Mouse (Mus musculus): ENCODE results near the gene Cmip.

Gene Cmip

GRCm38 (mm10) chr8:117376997-117377396, 120.1 kb downstream of the Cmip start:
- DNase-seq (ENCODE audit: low spot score) = no peak

- DNase-seq (ENCODE audit: low spot score) = no peak
Measured at GRCm38 (mm10) chr8:117378625-117379024, 121.8 kb downstream of the Cmip start.

GRCm38 (mm10) chr8:117379131-117379530, 122.3 kb downstream of the Cmip start:
- no peak for DNase-seq (ENCODE audit: low spot score)

- DNase-seq (ENCODE audit: low spot score) = no peak
Measured at GRCm38 (mm10) chr8:117380796-117381195, 123.9 kb downstream of the Cmip start.

- no peak for DNase-seq (ENCODE audit: low spot score)
Measured at GRCm38 (mm10) chr8:117386142-117386541, 129.3 kb downstream of the Cmip start.

GRCm38 (mm10) chr8:117387642-117388041, 130.8 kb downstream of the Cmip start:
- no peak for DNase-seq (ENCODE audit: low spot score)

GRCm38 (mm10) chr8:117388370-117388769, 131.5 kb downstream of the Cmip start:
- DNase-seq (ENCODE audit: low spot score) = no peak

GRCm38 (mm10) chr8:117393853-117394252, 137.0 kb downstream of the Cmip start:
- no peak for DNase-seq (ENCODE audit: low spot score)

- no peak for DNase-seq (ENCODE audit: low spot score)
Measured at GRCm38 (mm10) chr8:117395055-117395454, 138.2 kb downstream of the Cmip start.

GRCm38 (mm10) chr8:117396884-117397283, 140.0 kb downstream of the Cmip start:
- no peak for DNase-seq (ENCODE audit: low spot score)

GRCm38 (mm10) chr8:117397751-117398150, 140.9 kb downstream of the Cmip start:
- no peak for DNase-seq (ENCODE audit: low spot score)

GRCm38 (mm10) chr8:117399229-117399628, 142.4 kb downstream of the Cmip start:
- no peak for DNase-seq (ENCODE audit: low spot score)

- no peak for DNase-seq (ENCODE audit: low spot score)
Measured at GRCm38 (mm10) chr8:117400820-117401219, 144.0 kb downstream of the Cmip start.

- DNase-seq (ENCODE audit: low spot score) = no peak
Measured at GRCm38 (mm10) chr8:117401880-117402279, 145.0 kb downstream of the Cmip start.

- DNase-seq (ENCODE audit: low spot score) = no peak
Measured at GRCm38 (mm10) chr8:117402911-117403704, 146.2 kb downstream of the Cmip start.

GRCm38 (mm10) chr8:117403705-117404476, 147.0 kb downstream of the Cmip start:
- no peak for DNase-seq (ENCODE audit: low spot score)

- no peak for DNase-seq (ENCODE audit: low spot score)
Measured at GRCm38 (mm10) chr8:117406081-117406480, 149.2 kb downstream of the Cmip start.

GRCm38 (mm10) chr8:117408634-117409033, 151.8 kb downstream of the Cmip start:
- no peak for DNase-seq (ENCODE audit: low spot score)

GRCm38 (mm10) chr8:117409056-117409455, 152.2 kb downstream of the Cmip start:
- no peak for DNase-seq (ENCODE audit: low spot score)

GRCm38 (mm10) chr8:117410391-117410790, 153.5 kb downstream of the Cmip start:
- DNase-seq (ENCODE audit: low spot score) = no peak

GRCm38 (mm10) chr8:117410901-117411300, 154.0 kb downstream of the Cmip start:
- DNase-seq (ENCODE audit: low spot score) = no peak

- no peak for DNase-seq (ENCODE audit: low spot score)
Measured at GRCm38 (mm10) chr8:117412232-117412631, 155.4 kb downstream of the Cmip start.

- DNase-seq (ENCODE audit: low spot score) = no peak
Measured at GRCm38 (mm10) chr8:117417830-117418229, 161.0 kb downstream of the Cmip start.
